ENCODE assay signal across 8 mouse cellular contexts in the genomic region with DNA sequence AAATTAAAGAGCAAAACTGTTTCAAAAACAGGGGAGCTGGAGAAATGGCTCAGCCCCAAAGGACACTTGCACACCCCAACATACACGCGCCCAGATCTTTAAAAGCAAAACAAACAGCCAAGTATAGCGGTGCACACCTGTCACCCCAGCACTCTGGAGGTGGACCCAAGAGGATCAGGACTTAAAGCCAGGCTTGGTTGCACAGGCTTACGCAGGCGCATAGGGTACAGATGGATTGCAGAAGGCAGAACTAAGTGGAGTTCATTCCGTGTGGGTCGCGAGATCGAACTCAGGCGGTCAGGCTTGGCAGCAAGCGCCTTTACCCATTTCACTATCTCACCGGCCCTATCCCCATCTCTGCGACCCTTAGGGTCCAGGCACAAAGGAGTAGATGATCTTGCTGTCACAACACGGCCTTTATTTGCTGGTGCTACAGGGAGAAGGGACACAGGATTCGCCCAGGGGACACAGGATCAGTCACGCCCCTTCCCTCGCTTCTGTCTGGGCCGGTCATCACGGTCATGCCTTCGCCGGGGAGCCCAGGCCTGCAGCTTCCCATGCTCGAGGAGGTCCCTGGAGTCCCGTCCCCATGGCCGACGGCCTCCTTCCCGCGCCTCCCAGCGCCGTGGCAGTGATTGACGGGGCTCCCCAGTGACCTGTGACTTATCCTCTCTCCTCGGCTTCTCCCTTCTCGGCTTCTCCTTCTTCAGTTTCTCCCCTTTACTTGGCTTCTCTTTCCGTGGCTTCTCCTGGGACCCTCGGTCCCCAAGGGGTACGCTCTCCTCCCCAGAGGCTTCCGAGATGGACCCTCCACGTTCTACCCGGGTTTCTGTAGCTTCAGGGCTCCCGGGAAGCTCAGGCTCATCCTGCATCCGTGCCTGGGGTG. TPM values are rescaled to one million over a fixed set of nuclear protein-coding genes. Genes with fewer than 3 reads are reported as not detected.
DNase-seq lines count a peak whose midpoint lies in the region; ATAC-seq lines count a peak whose summit lies in the region.

No protein-coding gene starts in this region.

- H3K36me3 ChIP-seq in embryonic facial prominence, embryonic 13.5 days = peaks cover 22% of the 10 kb centered on the region
- H3K36me3 ChIP-seq in intestine, embryonic 16.5 days (ENCODE audit: control insufficient read depth, insufficient read depth, low read length) = peaks cover 15% of the 10 kb centered on the region
- H3K36me3 ChIP-seq in neural tube, embryonic 14.5 days (ENCODE audit: control insufficient read depth, insufficient read depth, low read length) = peaks cover 13% of the 10 kb centered on the region; the same call in 1 of the 2 replicates

- H3K9ac ChIP-seq in embryonic facial prominence, embryonic 13.5 days = peak overlapping the region; percentile 54
- H3K9ac ChIP-seq in intestine, embryonic 16.5 days (ENCODE audit: low read depth, low read length) = peak overlapping the region; percentile 46
- peak overlapping the region; percentile 28; the same call in 1 of the 2 replicates for H3K9ac ChIP-seq in neural tube, embryonic 14.5 days (replicated peaks; ENCODE audit: low read depth, low read length)

- H3K9me3 ChIP-seq in embryonic facial prominence, embryonic 13.5 days = no peaks in the 10 kb centered on the region
- no peaks in the 10 kb centered on the region for H3K9me3 ChIP-seq in intestine, embryonic 16.5 days (ENCODE audit: control insufficient read depth, low read length)
- no peaks in the 10 kb centered on the region for H3K9me3 ChIP-seq in neural tube, embryonic 14.5 days (ENCODE audit: control insufficient read depth, low read length)

- no peak for ATAC-seq in embryonic facial prominence, embryonic 13.5 days (ENCODE audit: insufficient number of reproducible peaks, insufficient read depth, low FRiP score, low TSS enrichment, low read depth)
- no peak for ATAC-seq in intestine, embryonic 16.5 days
- no peak for ATAC-seq in neural tube, embryonic 14.5 days (ENCODE audit: low read depth)
- no peak for ATAC-seq in activated CD4-positive, CD25-positive, alpha-beta regulatory T cell, adult 4 months

- DNase-seq in kidney, postnatal 4 days = peak; percentile 49 to 59
- DNase-seq in kidney, adult 11 months = no peak
- DNase-seq in kidney, adult 9 months = no peak
- DNase-seq in layer of hippocampus, adult 8-10 months (ENCODE audit: low spot score in 2 of 2) = no peak

- no peak overlapping the region for H3K27ac ChIP-seq in embryonic facial prominence, embryonic 13.5 days
- no peak overlapping the region for H3K27ac ChIP-seq in intestine, embryonic 16.5 days (ENCODE audit: low read length)
- H3K27ac ChIP-seq in neural tube, embryonic 14.5 days (ENCODE audit: low read depth, low read length) = no peak overlapping the region

- 15% methylated on average over 40 of the region's 40 CpGs for whole genome bisulfite sequencing in embryonic facial prominence, embryonic 13.5 days
- WGBS in intestine, embryonic 16.5 days = 26% methylated on average over 40 of the region's 40 CpGs
- WGBS in neural tube, embryonic 14.5 days = 22% methylated on average over 40 of the region's 40 CpGs

- peak overlapping the region; percentile 51 for H3K4me3 ChIP-seq in embryonic facial prominence, embryonic 13.5 days
- H3K4me3 ChIP-seq in intestine, embryonic 16.5 days (ENCODE audit: low read length) = peak overlapping the region; percentile 4; the same call in 1 of the 2 replicates
- no peak overlapping the region for H3K4me3 ChIP-seq in neural tube, embryonic 14.5 days (ENCODE audit: low read depth, low read length)

- peaks cover 46% of the 10 kb centered on the region for H3K27me3 ChIP-seq in embryonic facial prominence, embryonic 13.5 days
- 0 out of 2 replicates have a peak, but pooled peaks cover 4% of the 10 kb centered on the region for H3K27me3 ChIP-seq in intestine, embryonic 16.5 days (replicated peaks; ENCODE audit: control insufficient read depth, insufficient read depth, low read length)
- peaks cover 8% of the 10 kb centered on the region for H3K27me3 ChIP-seq in neural tube, embryonic 14.5 days (ENCODE audit: control insufficient read depth, insufficient read depth, low read length)

- H3K4me2 ChIP-seq in embryonic facial prominence, embryonic 13.5 days = peak overlapping the region; percentile 94
- peak overlapping the region; percentile 30; the same call in 1 of the 2 replicates for H3K4me2 ChIP-seq in intestine, embryonic 16.5 days (ENCODE audit: low read depth, low read length)
- peak overlapping the region; percentile 21; the same call in 1 of the 2 replicates for H3K4me2 ChIP-seq in neural tube, embryonic 14.5 days (ENCODE audit: low read depth, low read length)

- H3K4me1 ChIP-seq in embryonic facial prominence, embryonic 13.5 days = peaks cover 42% of the 10 kb centered on the region
- H3K4me1 ChIP-seq in intestine, embryonic 16.5 days (ENCODE audit: control insufficient read depth, insufficient read depth, low read length) = peaks cover 37% of the 10 kb centered on the region
- H3K4me1 ChIP-seq in neural tube, embryonic 14.5 days (ENCODE audit: control insufficient read depth, insufficient read depth, low read length) = peaks cover 17% of the 10 kb centered on the region

RNA-seq across cellular contexts. Expression of a gene that starts 3.3 kb away (rescaled TPM):
- not detected in 2 replicates for polyA plus RNA-seq in embryonic facial prominence, embryonic 13.5 days (2015; fragmentation: Nextera tagmentation; extraction: Ambion mirVana)
- 0.07 and 0.10 TPM in 2 replicates for polyA plus RNA-seq in intestine, embryonic 16.5 days (2015; fragmentation: Nextera tagmentation; extraction: Ambion mirVana)
- polyA plus RNA-seq in neural tube, embryonic 14.5 days (2014; fragmentation: Nextera tagmentation; extraction: Ambion mirVana) = 0.15 and 0.16 TPM in 2 replicates
- polyA plus RNA-seq in activated CD4-positive, CD25-positive, alpha-beta regulatory T cell, adult 4 months (2017; shearing (Covaris generic)) = not detected
- 1 to 10 TPM; 2.4 to 4.0 (median 3.0) TPM for total RNA-seq in layer of hippocampus, adult 8-10 months (2022)

RNA-seq across cellular contexts. Expression of a gene that starts 5.0 kb away (rescaled TPM):
- polyA plus RNA-seq in embryonic facial prominence, embryonic 13.5 days (2015; fragmentation: Nextera tagmentation; extraction: Ambion mirVana) = 0.76 and 2.2 TPM in 2 replicates
- 0.70 and 0.82 TPM in 2 replicates for polyA plus RNA-seq in intestine, embryonic 16.5 days (2015; fragmentation: Nextera tagmentation; extraction: Ambion mirVana)
- 0.74 and 0.86 TPM in 2 replicates for polyA plus RNA-seq in neural tube, embryonic 14.5 days (2014; fragmentation: Nextera tagmentation; extraction: Ambion mirVana)
- not detected for polyA plus RNA-seq in activated CD4-positive, CD25-positive, alpha-beta regulatory T cell, adult 4 months (2017; shearing (Covaris generic))
- 1 to 10 TPM in 3 of 4 experiments, under 1 TPM in 1; 0.91 to 4.7 (median 2.7) TPM for total RNA-seq in layer of hippocampus, adult 8-10 months (2022)

RNA-seq across cellular contexts. Expression of a gene that starts 9.9 kb away (rescaled TPM):
- 118 and 125 TPM in 2 replicates for polyA plus RNA-seq in embryonic facial prominence, embryonic 13.5 days (2015; fragmentation: Nextera tagmentation; extraction: Ambion mirVana)
- 120 and 135 TPM in 2 replicates for polyA plus RNA-seq in intestine, embryonic 16.5 days (2015; fragmentation: Nextera tagmentation; extraction: Ambion mirVana)
- 126 and 127 TPM in 2 replicates for polyA plus RNA-seq in neural tube, embryonic 14.5 days (2014; fragmentation: Nextera tagmentation; extraction: Ambion mirVana)
- polyA plus RNA-seq in activated CD4-positive, CD25-positive, alpha-beta regulatory T cell, adult 4 months (2017; shearing (Covaris generic)) = 100 to 1,000 TPM; 121 to 156 TPM
- total RNA-seq in layer of hippocampus, adult 8-10 months (2022) = 10 to 100 TPM; 61.4 to 75.8 (median 70.7) TPM

RNA-seq across cellular contexts. Expression of a gene that starts 10.3 kb away (rescaled TPM):
- polyA plus RNA-seq in embryonic facial prominence, embryonic 13.5 days (2015; fragmentation: Nextera tagmentation; extraction: Ambion mirVana) = 75.6 and 78.9 TPM in 2 replicates
- polyA plus RNA-seq in intestine, embryonic 16.5 days (2015; fragmentation: Nextera tagmentation; extraction: Ambion mirVana) = 62.3 and 63.0 TPM in 2 replicates
- 63.3 and 66.8 TPM in 2 replicates for polyA plus RNA-seq in neural tube, embryonic 14.5 days (2014; fragmentation: Nextera tagmentation; extraction: Ambion mirVana)
- 10 to 100 TPM; 18.9 to 19.9 TPM for polyA plus RNA-seq in activated CD4-positive, CD25-positive, alpha-beta regulatory T cell, adult 4 months (2017; shearing (Covaris generic))
- 10 to 100 TPM; 43.3 to 60.0 (median 50.2) TPM for total RNA-seq in layer of hippocampus, adult 8-10 months (2022)

RNA-seq across cellular contexts. Expression of a gene that starts 18.1 kb away (rescaled TPM):
- polyA plus RNA-seq in embryonic facial prominence, embryonic 13.5 days (2015; fragmentation: Nextera tagmentation; extraction: Ambion mirVana) = 1,868 and 1,916 TPM in 2 replicates
- polyA plus RNA-seq in intestine, embryonic 16.5 days (2015; fragmentation: Nextera tagmentation; extraction: Ambion mirVana) = 1,610 and 1,714 TPM in 2 replicates
- 1,177 and 1,236 TPM in 2 replicates for polyA plus RNA-seq in neural tube, embryonic 14.5 days (2014; fragmentation: Nextera tagmentation; extraction: Ambion mirVana)
- polyA plus RNA-seq in activated CD4-positive, CD25-positive, alpha-beta regulatory T cell, adult 4 months (2017; shearing (Covaris generic)) = 1,000 to 10,000 TPM; 1,826 to 2,667 TPM
- 100 to 1,000 TPM; 475 to 520 (median 506) TPM for total RNA-seq in layer of hippocampus, adult 8-10 months (2022)

Comparison
In these comparisons a context has a peak if more than half of its experiments do, and no peak if none do; other contexts are left out.
1. DNase-seq: peak in kidney, postnatal 4 days (2 of 2); none in kidney, adult 11 months (single experiment), kidney, adult 9 months (single experiment) and layer of hippocampus, adult 8-10 months (0 of 2).
2. H3K4me2 ChIP-seq: peak in every context shown above with its lines; median percentile 94 in embryonic facial prominence, embryonic 13.5 days; 30 in intestine, embryonic 16.5 days; 21 in neural tube, embryonic 14.5 days.
3. Peak in every context shown above with its lines, with median percentiles within 50 percentile points of each other: H3K9ac ChIP-seq.